Mouse (Mus musculus) brain, embryonic 14.5 days (tissue): ENCODE results near the gene Ttc37. TPM values are rescaled to one million over a fixed set of nuclear protein-coding genes. Genes with fewer than 3 reads are reported as not detected.

ENCODE experiments used
- DNase-seq: peaks from one replicate; pipeline ENCODE4 v3.0.0-alpha.2; 2011; ENCODE audit warnings: low read depth
- CTCF ChIP-seq: fragments of 200-500 bp; IDR thresholded peaks from 2 replicates; pipeline ENCODE4 v1.5.1; 2012; ENCODE audit warnings: inconsistent platforms, mild to moderate bottlenecking, moderate library complexity, borderline replicate concordance; ENCODE audit not compliant: insufficient read depth, insufficient read length; ENCODE audit errors: extremely low read depth
- POLR2A ChIP-seq: fragments of 200-500 bp; IDR thresholded peaks from 2 replicates; pipeline ENCODE4 v1.6.1; 2012; ENCODE audit warnings: mild to moderate bottlenecking, inconsistent platforms, borderline replicate concordance; ENCODE audit not compliant: poor library complexity, insufficient read depth, insufficient read length, severe bottlenecking; ENCODE audit errors: extremely low read depth
- polyA plus RNA-seq: library from polyadenylated mRNA; depleted of rRNA; stranded (reverse); fragments of >200 nt; gene quantifications from 2 replicates; pipeline ENCODE4 v1.2.3, GENCODE M21; 2012; rRNA removed

Gene Ttc37
- polyA plus RNA-seq: 12.9 and 13.2 TPM in 2 replicates

DNA sequence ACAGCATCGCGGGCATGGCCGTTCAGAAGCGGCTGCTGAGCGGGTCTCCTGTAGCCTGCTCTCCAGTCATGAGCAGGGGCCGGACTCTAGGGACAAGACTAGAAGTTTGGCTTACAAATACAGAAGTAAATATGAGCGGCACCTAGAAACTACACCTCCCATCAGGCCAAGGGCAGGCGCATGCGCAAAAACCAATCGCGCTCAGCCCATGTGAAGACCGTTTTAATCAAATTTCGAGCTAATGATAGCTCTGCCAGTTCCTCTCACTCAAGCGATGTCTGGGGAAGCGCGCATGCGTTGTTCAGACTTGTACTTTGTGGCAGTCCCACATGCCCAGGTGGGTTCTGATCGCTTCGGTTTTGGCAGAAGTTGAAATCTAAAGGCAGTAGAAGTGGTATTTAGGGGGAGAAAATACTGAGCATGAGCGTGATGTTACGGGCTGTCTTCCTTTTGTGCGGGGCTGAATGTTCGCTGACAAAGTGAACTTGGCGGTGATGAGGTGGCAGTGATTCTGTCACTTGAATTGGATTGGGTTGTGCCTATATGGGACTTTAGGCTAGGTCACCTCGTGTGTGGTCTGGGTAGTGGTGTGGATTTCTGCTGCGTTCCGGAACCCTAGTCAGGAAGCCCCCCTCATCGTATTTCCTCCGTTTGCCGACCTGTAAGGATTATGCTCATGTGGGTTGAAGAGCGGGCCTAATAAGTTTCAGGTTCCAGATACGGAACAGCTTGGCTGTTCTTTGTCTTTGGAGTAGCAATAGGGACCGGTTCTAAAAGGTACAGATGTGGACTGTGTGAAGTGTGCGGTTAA lies at the start of gene Ttc37, which contains the start of gene Arsk:
Gene Ttc37 (plus strand): TSS at position 242 of the 811 bp plus-strand sequence.
Gene Arsk (minus strand): TSS at position 168 of the 811 bp plus-strand sequence.
- DNase-seq: peak; percentile 99
- TF ChIP-seq CTCF (no peak), POLR2A (no peak)

DNA sequence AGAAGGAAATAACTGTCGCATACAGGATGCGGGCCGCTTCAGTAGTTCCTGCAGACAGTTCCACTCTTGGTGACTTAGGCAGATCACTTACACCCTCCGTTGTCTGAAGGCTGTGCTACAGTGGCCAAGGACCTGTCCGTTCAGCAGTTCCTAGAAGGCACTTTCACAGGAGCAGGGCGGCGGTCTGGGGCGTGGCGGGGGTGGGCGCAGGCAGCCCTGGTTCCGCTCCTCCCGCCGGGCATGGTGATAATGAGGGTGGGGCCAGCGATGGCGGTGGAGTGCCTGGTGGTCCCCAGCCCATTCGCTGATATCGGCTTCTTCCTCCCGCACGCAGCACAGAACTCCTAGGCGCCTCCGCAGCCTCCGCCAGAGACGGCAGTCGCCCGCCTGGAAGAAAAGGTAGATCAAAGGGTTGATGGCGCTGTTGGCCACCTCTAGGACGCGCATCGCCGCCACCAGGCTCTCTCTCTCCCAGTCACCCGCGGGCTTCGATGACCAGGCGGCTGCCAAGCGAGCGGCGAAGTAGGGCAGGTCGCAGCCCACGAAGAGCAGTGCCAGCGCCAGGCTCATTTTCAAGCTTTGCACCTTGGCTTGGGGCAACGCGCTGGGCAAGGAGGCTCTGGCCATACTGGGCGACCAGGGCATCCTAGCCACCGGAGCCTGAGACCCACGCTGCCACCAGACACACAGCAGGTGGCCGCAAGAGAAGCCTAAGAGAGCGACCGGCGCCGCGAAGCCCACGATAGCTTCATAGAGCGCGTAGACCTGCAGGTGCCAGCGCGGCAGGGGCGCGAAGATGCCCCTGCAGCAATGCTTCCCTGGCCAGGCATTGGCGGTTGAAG lies 42.9 kb upstream of the Ttc37 start:
- DNase-seq: peak; percentile 66
- TF ChIP-seq POLR2A (no peak), CTCF (no peak)

- TF ChIP-seq POLR2A: no peak
- peak; percentile 34; the same call in 1 of the 2 replicates for TF ChIP-seq CTCF
- peak; percentile 88 for DNase-seq
These were observed 42.2 kb upstream of the Ttc37 start for GRCm38 (mm10) chr13:76056261-76056724.

DNA sequence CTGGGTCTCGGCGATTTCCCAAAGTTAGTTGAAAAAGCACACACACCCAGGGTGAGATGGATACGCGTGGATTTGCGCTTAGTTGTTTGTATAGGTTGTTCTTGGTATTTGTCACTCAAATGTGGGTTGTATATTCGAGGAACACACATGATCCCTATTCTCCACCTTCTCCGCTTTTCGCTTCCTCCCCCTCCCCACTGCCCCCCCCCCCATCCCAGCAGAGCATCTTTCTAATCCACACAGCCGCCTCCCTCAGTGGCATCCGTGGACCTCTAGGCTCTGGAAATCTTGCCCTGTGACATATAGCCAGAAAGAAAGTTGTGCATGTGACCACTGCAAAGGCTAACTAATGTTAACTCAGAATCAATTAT lies 41.7 kb upstream of the Ttc37 start, which contains the start of gene Gpr150:
Gene Gpr150 (minus strand): TSS at position 101 of the 371 bp plus-strand sequence.
- no peak for DNase-seq
- no peak for TF ChIP-seq CTCF
- TF ChIP-seq POLR2A: no peak

DNA sequence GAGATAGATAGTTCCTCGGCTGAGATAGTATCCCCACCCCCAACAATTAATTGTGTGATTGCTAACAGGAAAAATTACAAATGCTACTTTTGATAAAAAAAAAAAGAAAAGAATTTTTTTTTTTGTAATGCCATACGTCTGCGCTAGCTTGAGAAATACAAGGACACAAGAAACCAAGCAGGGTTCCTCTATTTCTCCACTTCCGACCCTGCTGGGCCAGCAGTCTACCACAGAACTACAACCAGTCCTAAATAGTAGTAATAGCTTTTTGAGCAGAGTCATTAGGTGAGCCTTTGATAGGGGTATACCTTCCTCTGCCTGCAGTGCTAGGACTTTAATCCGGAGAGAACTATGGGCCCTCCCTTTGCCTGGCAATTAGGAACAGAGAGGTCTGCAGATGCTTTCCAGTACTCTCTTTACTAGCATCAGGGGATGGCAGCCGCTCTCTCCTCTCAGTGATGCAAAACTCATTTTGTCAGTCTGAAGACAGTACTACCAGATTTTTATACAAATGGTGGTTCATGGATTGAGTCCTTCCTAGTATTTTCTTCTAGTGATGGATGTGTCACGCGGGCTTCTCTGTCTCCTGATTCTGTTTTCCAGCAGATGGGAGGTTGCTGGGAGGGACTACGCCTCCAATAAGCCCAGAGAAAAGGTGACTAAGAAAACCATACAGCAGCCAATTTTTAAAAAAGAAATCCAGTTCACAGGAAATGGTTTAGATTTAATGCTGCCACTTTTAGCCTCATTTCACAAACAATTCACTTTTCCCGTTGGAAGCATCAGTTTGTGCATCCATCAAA lies 41.1 kb upstream of the Ttc37 start:
- DNase-seq: no peak
- TF ChIP-seq POLR2A (no peak), CTCF (no peak)

GRCm38 (mm10) chr13:76059591-76059990 lies 38.9 kb upstream of the Ttc37 start:
- TF ChIP-seq CTCF (no peak), POLR2A (no peak)
- DNase-seq: no peak

- TF ChIP-seq CTCF: no peak
- no peak for TF ChIP-seq POLR2A
- DNase-seq: no peak
These were observed 36.4 kb upstream of the Ttc37 start for GRCm38 (mm10) chr13:76062126-76062525.

DNA sequence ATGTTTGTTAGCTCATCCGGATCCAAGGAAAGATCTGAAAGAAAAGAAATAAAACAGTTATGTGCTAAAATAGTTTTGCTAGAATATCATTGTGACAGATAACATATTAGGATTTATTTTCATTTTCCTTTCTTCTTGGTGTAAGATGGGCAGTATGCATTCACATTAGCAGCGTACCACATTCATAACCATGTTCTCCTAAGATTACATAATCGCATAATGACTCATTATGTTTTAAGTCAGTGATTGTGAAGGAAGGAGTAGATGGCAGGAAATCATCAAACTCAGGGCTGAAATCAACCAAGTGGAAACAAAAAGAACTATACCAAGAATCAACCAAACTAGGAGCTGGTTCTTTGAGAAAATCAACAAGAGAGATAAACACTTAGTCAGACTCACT lies 36.0 kb upstream of the Ttc37 start:
- TF ChIP-seq CTCF (no peak), POLR2A (no peak)
- DNase-seq: no peak

DNA sequence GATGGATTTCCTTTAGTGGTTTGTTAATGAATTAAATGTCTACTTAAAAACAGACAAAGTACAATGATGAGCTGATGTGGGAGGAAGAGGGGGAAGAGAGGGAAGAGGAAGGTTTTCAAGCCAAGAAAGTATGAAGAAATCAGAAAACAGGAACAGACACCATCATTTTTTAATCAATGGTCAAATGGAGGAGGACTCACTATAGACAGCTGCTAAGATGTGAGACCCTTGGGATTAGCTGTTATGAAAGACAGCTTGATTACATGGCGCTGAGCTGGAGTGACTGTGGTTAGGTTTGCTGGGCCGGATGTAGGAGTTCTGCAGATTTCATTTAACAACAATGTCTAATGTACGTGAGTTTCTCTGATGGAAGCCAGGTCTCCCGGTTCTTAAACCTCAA lies 35.0 kb upstream of the Ttc37 start:
- TF ChIP-seq POLR2A: no peak
- TF ChIP-seq CTCF: no peak
- no peak for DNase-seq

DNA sequence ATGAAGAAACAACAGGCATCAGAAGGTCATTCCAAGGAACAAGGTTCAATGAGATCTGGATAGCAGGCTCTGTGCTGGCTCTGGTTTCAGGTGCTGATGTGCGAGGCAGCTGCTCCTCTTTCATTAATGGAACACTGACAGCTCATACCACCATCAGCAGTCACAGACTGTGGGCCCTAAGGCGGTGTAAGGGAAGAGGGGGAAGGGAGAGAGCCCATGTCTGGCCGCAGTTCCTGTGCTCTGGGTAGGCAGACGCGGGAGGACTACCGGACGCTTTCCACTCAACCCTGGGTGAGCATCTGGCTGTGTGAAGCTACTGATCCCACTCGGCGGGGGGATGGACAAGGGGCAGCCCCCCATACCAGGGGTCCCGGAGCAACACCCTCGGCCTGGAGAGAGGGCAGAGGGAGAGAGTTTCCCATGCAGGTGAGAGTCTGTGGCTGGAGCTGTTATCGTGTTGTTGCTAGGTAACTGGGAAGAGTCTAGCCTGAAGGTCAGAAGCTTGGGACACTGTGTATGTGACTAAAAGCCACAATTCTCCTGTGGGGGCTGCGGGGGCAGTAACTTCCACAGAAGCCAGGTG lies 34.1 kb upstream of the Ttc37 start:
- TF ChIP-seq CTCF (no peak), POLR2A (no peak)
- no peak for DNase-seq

GRCm38 (mm10) chr13:76074323-76074722 lies 24.2 kb upstream of the Ttc37 start:
- no peak for DNase-seq
- TF ChIP-seq POLR2A: no peak
- TF ChIP-seq CTCF: no peak
